Mouse (Mus musculus): ENCODE measurements around the gene Wdr26. TPM values are rescaled to one million over a fixed set of nuclear protein-coding genes. Genes with fewer than 3 reads are reported as not detected.

The Wdr26 gene
- total and polyA plus RNA-seq, 2 experiments from 2014 or later, result 44.1 to 49.6 TPM

DNA sequence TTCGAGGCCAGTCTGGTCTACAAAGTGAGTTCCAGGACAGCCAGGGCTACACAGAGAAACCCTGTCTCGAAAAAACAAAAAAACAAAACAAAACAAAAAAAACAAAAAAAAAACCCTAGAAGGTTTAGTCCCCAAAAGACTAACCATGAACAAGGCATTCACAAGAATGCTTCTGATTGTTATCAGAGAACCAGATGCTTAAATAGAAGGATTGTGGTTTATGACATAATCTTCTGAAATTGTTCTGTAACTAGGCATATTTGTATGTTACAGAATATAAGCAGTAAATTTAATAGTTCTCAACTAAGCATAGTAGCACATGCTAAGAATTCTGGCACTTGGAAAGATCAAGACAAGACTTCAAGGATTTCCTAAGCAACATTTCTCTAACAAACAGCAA, 87.7 kb downstream of the Wdr26 start:
- no peaks in the 10 kb centered on the region for H3K27me3 ChIP-seq (ENCODE audit: insufficient read depth, low read length)
- H3K9ac ChIP-seq (replicated peaks; ENCODE audit: low read length, poor library complexity, severe bottlenecking), result no peak overlapping the region
- TF ChIP-seq CTCF (IDR thresholded peaks at IDR 0.05), result no peak
- DNase-seq (ENCODE audit: low spot score), result no peak
- 95% methylated on average over 2 of the region's 2 CpGs for WGBS
- no peak overlapping the region for H3K4me2 ChIP-seq (ENCODE audit: low read depth, low read length, poor library complexity, severe bottlenecking)
- no peak for ATAC-seq (ENCODE audit: low FRiP score)
- no peak overlapping the region for H3K4me3 ChIP-seq (ENCODE audit: low read depth, low read length)
- H3K4me1 ChIP-seq (ENCODE audit: insufficient read depth, low read length), result no peaks in the 10 kb centered on the region
- H3K36me3 ChIP-seq (ENCODE audit: insufficient read depth, low read length), result peaks cover 37% of the 10 kb centered on the region
- H3K27ac ChIP-seq (ENCODE audit: low read depth, low read length), result no peak overlapping the region
- no peaks in the 10 kb centered on the region for H3K9me3 ChIP-seq (ENCODE audit: low read length)

Other genes starting within 250 kb of the Wdr26 start
- gene Ephx1, start 191.1 kb downstream of the Wdr26 start, total RNA-seq (2014; rRNA removed), result 11.8 and 13.8 TPM in 2 replicates
- gene Ephx1, start 191.1 kb downstream of the Wdr26 start, polyA plus RNA-seq (2015; fragmentation: Nextera tagmentation; extraction: Ambion mirVana), result 9.7 and 10.6 TPM in 2 replicates
- not detected in 2 replicates for gene 9130409I23Rik, start 160.8 kb downstream of the Wdr26 start, total RNA-seq (2014; rRNA removed)
- gene 9130409I23Rik, start 160.8 kb downstream of the Wdr26 start, polyA plus RNA-seq (2015; fragmentation: Nextera tagmentation; extraction: Ambion mirVana), result not detected in 2 replicates
- 25.6 and 36.3 TPM in 2 replicates for gene Nvl, start 67.8 kb downstream of the Wdr26 start, total RNA-seq (2014; rRNA removed)
- gene Nvl, start 67.8 kb downstream of the Wdr26 start, polyA plus RNA-seq (2015; fragmentation: Nextera tagmentation; extraction: Ambion mirVana), result 29.4 and 32.7 TPM in 2 replicates
- gene Cnih4, start 67.3 kb downstream of the Wdr26 start, total RNA-seq (2014; rRNA removed), result 11.9 and 17.4 TPM in 2 replicates
- 43.1 and 45.7 TPM in 2 replicates for gene Cnih4, start 67.3 kb downstream of the Wdr26 start, polyA plus RNA-seq (2015; fragmentation: Nextera tagmentation; extraction: Ambion mirVana)
- 35.7 and 40.1 TPM in 2 replicates for gene Cnih3, start 140.6 kb upstream of the Wdr26 start, total RNA-seq (2014; rRNA removed)
- 18.8 and 22.5 TPM in 2 replicates for gene Cnih3, start 140.6 kb upstream of the Wdr26 start, polyA plus RNA-seq (2015; fragmentation: Nextera tagmentation; extraction: Ambion mirVana)

Data from midbrain, postnatal 0 days (tissue).